Mouse (Mus musculus): Measurements from ENCODE around the gene Amtn.
"Not testable (repeated sequence)": the region's sequence is repeated elsewhere in the genome, so short reads cannot be mapped to it uniquely, and the experiment has no call there.

Gene Amtn

GRCm38 (mm10) chr5:88375808-88376207 lies at the start of gene Amtn:
Amtn (plus strand) TSS chr5:88376108.
- ChIA-PET CTCF (no interaction called here), POLR2A (no interaction called here)

- POLR2A ChIA-PET = not testable (repeated sequence)
Observed at GRCm38 (mm10) chr5:88348533-88348932, 27.4 kb upstream of the Amtn start.

GRCm38 (mm10) chr5:88364768-88365167 lies 11.1 kb upstream of the Amtn start:
- CTCF ChIA-PET = interaction anchor here in 3 of 4 experiments (0.6 to 1.0 kb wide), 4 partner anchors 50 to 493 kb away, joined by 3 to 12 read pairs (median 4); no protein-coding TSS in a partner anchor
- POLR2A ChIA-PET = no interaction called here

More at GRCm38 (mm10) chr5:88348533-88348932, 27.4 kb upstream of the Amtn start:
- CTCF ChIA-PET = not testable (repeated sequence)

- POLR2A ChIA-PET = no interaction called here
- CTCF ChIA-PET = no interaction called here
Observed at GRCm38 (mm10) chr5:88366886-88367285, 9.0 kb upstream of the Amtn start.

- CTCF ChIA-PET = no interaction called here
- POLR2A ChIA-PET = no interaction called here
Observed at GRCm38 (mm10) chr5:88370578-88371232, 5.2 kb upstream of the Amtn start.

GRCm38 (mm10) chr5:88372563-88372962 lies 3.3 kb upstream of the Amtn start:
- ChIA-PET CTCF (no interaction called here), POLR2A (interaction anchor here in 1 of 4 experiments (0.6 kb wide), 1 partner anchor 784 kb away, joined by 3 read pairs; no protein-coding TSS in a partner anchor)

GRCm38 (mm10) chr5:88391960-88392359 lies 16.1 kb downstream of the Amtn start:
- CTCF ChIA-PET, POLR2A ChIA-PET: not testable (repeated sequence)

GRCm38 (mm10) chr5:88398581-88398980 lies 22.7 kb downstream of the Amtn start:
- CTCF ChIA-PET = interaction anchor here in 1 of 4 experiments (0.9 kb wide), 1 partner anchor 527 kb away, joined by 3 read pairs; no protein-coding TSS in a partner anchor
- POLR2A ChIA-PET = no interaction called here

GRCm38 (mm10) chr5:88399849-88400248 lies 23.9 kb downstream of the Amtn start:
- ChIA-PET CTCF (no interaction called here), POLR2A (no interaction called here)

- POLR2A ChIA-PET = no interaction called here
- CTCF ChIA-PET = interaction anchor here in 1 of 4 experiments (0.5 kb wide), 1 partner anchor 349 kb away, joined by 15 read pairs; no protein-coding TSS in a partner anchor
Observed at GRCm38 (mm10) chr5:88401464-88401863, 25.6 kb downstream of the Amtn start.

GRCm38 (mm10) chr5:88420319-88421065 lies 44.6 kb downstream of the Amtn start:
- ChIA-PET POLR2A (no interaction called here), CTCF (interaction anchor here in 1 of 4 experiments (0.6 kb wide), 1 partner anchor 415 kb away, joined by 3 read pairs; no protein-coding TSS in a partner anchor)

GRCm38 (mm10) chr5:88424892-88425291 lies 49.0 kb downstream of the Amtn start:
- POLR2A ChIA-PET, CTCF ChIA-PET: not testable (repeated sequence)

- POLR2A ChIA-PET = interaction anchor here in 1 of 4 experiments (0.6 kb wide), 1 partner anchor 212 kb away, joined by 3 read pairs; no protein-coding TSS in a partner anchor
- CTCF ChIA-PET = no interaction called here
Observed at GRCm38 (mm10) chr5:88426753-88427152, 50.8 kb downstream of the Amtn start.
